Mouse (Mus musculus): Measurements from ENCODE around the gene Gm9936. TPM values are rescaled to one million over a fixed set of nuclear protein-coding genes. Genes with fewer than 3 reads are reported as not detected.
"Not testable (repeated sequence)": the region's sequence is repeated elsewhere in the genome, so short reads cannot be mapped to it uniquely, and the experiment has no call there.

The Gm9936 gene
- polyA plus RNA-seq (2016; fragmentation: Nextera tagmentation; extraction: Ambion mirVana), result 0.23 and 0.31 TPM in 2 replicates

DNA sequence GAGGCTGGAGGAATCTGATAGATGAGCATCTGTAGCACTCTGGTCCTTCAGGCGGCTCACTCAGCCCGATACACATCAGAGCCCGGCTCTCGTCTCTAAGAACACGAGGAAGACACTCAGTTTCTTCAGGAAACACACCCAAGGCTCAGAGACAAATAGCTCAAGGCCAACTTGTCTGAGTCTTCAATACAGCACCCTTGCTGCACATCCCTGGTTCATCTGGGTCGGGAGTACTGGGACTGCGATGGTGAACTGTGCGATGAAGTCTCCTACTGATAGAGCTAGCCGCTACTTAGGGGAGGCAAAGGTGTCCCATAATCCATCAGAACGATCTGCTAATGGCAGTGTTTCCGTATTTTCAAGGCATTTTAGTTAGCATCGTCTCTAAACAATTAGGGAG lies at the start of gene Gm9936:
Gm9936 (minus strand) TSS at position 101 of the 400 bp plus-strand sequence.
- H3K36me3 ChIP-seq, result no peaks in the 10 kb centered on the region
- peak within 1 kb of the TSS; percentile 66 for H3K4me2 ChIP-seq
- H3K4me1 ChIP-seq (replicated peaks), result 0 out of 2 replicates have a peak, but pooled peaks cover 7% of the 10 kb centered on the region
- 79% methylated on average over 12 of the region's 12 CpGs for WGBS
- no peak for ATAC-seq (ENCODE audit: insufficient number of reproducible peaks, insufficient read depth, low FRiP score, low TSS enrichment, low read depth)
- H3K27me3 ChIP-seq, result peaks cover 21% of the 10 kb centered on the region; the same call in 1 of the 2 replicates
- H3K9ac ChIP-seq (replicated peaks), result peak within 1 kb of the TSS; percentile 53; the same call in 1 of the 2 replicates
- no peaks in the 10 kb centered on the region for H3K9me3 ChIP-seq
- no peak within 1 kb of the TSS for H3K27ac ChIP-seq
- peak within 1 kb of the TSS; percentile 38 for H3K4me3 ChIP-seq (replicated peaks)

GRCm38 (mm10) chr5:114902413-114902812 lies 43.9 kb upstream of the Gm9936 start:
- Histone ChIP-seq H3K4me3 (replicated peaks) (no peak overlapping the region), H3K27me3 (no peaks in the 10 kb centered on the region), H3K27ac (no peak overlapping the region), H3K9me3 (0 out of 2 replicates have a peak, but pooled peaks cover 5% of the 10 kb centered on the region), H3K9ac (replicated peaks) (no peak overlapping the region), H3K36me3 (no peaks in the 10 kb centered on the region), H3K4me2 (no peak overlapping the region), H3K4me1 (replicated peaks) (0 out of 2 replicates have a peak, but pooled peaks cover 3% of the 10 kb centered on the region)
- no peak for ATAC-seq (ENCODE audit: insufficient number of reproducible peaks, insufficient read depth, low FRiP score, low TSS enrichment, low read depth)
- WGBS, result 30% methylated on average over 1 of the region's 1 CpGs

GRCm38 (mm10) chr5:114898857-114899256 lies 40.4 kb upstream of the Gm9936 start:
- Histone ChIP-seq H3K4me2 (no peak overlapping the region), H3K27ac (no peak overlapping the region), H3K9ac (replicated peaks) (no peak overlapping the region), H3K27me3 (no peaks in the 10 kb centered on the region), H3K36me3 (no peaks in the 10 kb centered on the region), H3K4me1 (replicated peaks) (peaks cover 9% of the 10 kb centered on the region; the same call in 1 of the 2 replicates), H3K4me3 (replicated peaks) (no peak overlapping the region), H3K9me3 (no peaks in the 10 kb centered on the region)
- ATAC-seq (ENCODE audit: insufficient number of reproducible peaks, insufficient read depth, low FRiP score, low TSS enrichment, low read depth), result no peak
- WGBS, result 72% methylated on average over 7 of the region's 7 CpGs

GRCm38 (mm10) chr5:114897374-114897793 lies 38.9 kb upstream of the Gm9936 start:
- H3K36me3 ChIP-seq, result no peaks in the 10 kb centered on the region
- no peaks in the 10 kb centered on the region for H3K9me3 ChIP-seq
- peaks cover 9% of the 10 kb centered on the region; the same call in 1 of the 2 replicates for H3K4me1 ChIP-seq (replicated peaks)
- H3K4me2 ChIP-seq, result peak overlapping the region; percentile 2
- no peaks in the 10 kb centered on the region for H3K27me3 ChIP-seq
- H3K9ac ChIP-seq (replicated peaks), result no peak overlapping the region
- no peak overlapping the region for H3K4me3 ChIP-seq (replicated peaks)
- no peak for ATAC-seq (ENCODE audit: insufficient number of reproducible peaks, insufficient read depth, low FRiP score, low TSS enrichment, low read depth)
- no peak overlapping the region for H3K27ac ChIP-seq
- WGBS, result 19% methylated on average over 7 of the region's 7 CpGs

- Histone ChIP-seq H3K36me3 (no peaks in the 10 kb centered on the region), H3K4me3 (replicated peaks) (no peak within 1 kb of the TSS), H3K4me2 (peak within 1 kb of the TSS; percentile 2), H3K27ac (no peak within 1 kb of the TSS), H3K4me1 (replicated peaks) (peaks cover 9% of the 10 kb centered on the region; the same call in 1 of the 2 replicates), H3K9ac (replicated peaks) (no peak within 1 kb of the TSS), H3K9me3 (no peaks in the 10 kb centered on the region), H3K27me3 (no peaks in the 10 kb centered on the region)
- WGBS, result 71% methylated on average over 13 of the region's 13 CpGs
- no peak for ATAC-seq (ENCODE audit: insufficient number of reproducible peaks, insufficient read depth, low FRiP score, low TSS enrichment, low read depth)
Measured at GRCm38 (mm10) chr5:114896688-114897373, 38.3 kb upstream of the Gm9936 start, which contains the start of gene Oasl2. Gene Oasl2, plus strand, starts transcription at chr5:114896936.

DNA sequence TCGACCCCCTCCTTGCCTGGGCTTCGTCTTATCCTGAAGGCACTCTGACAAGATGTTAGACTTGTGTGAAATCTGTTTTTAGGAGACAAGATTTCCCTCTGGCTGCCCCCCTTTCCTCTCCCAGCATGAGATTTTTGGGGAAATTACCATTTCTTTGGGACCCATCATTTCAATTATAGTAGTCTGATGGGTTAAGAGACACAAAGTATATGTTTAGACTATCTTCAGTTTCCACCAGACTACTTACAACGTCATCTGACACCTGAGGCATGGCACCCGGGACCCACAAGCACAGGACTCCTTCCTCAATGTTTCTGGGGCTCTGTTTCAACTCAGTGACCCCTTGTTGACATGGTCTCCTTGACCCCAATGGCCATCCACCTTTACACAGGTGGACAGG lies 37.1 kb upstream of the Gm9936 start:
- H3K4me2 ChIP-seq, result no peak overlapping the region
- H3K27me3 ChIP-seq, result no peaks in the 10 kb centered on the region
- peaks cover 9% of the 10 kb centered on the region; the same call in 1 of the 2 replicates for H3K4me1 ChIP-seq (replicated peaks)
- no peak overlapping the region for H3K27ac ChIP-seq
- no peak overlapping the region for H3K9ac ChIP-seq (replicated peaks)
- H3K36me3 ChIP-seq, result no peaks in the 10 kb centered on the region
- no peak overlapping the region for H3K4me3 ChIP-seq (replicated peaks)
- no peaks in the 10 kb centered on the region for H3K9me3 ChIP-seq
- no peak for ATAC-seq (ENCODE audit: insufficient number of reproducible peaks, insufficient read depth, low FRiP score, low TSS enrichment, low read depth)
- WGBS, result 82% methylated on average over 4 of the region's 4 CpGs

DNA sequence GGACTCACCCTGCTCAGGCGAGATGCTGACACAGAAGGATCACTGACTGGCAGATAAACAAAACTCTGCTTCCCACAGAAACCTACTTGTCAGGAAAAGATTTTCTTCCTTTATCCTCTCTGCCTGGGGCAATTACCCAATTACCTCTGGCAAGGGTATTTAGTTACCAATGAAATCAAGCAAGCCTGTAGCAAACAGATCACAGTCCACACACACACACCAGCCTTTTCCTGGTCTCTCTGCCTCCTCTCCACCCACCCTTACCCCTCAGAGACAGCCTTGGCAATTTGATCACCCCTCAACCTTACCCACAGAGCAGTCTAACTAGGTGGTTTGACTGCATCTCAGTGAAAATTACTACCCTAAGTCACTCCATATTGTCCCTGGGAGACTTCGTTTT lies 30.5 kb upstream of the Gm9936 start:
- Histone ChIP-seq H3K4me1 (replicated peaks) (no peaks in the 10 kb centered on the region; the same call in 1 of the 2 replicates), H3K4me2 (no peak overlapping the region), H3K27ac (no peak overlapping the region), H3K4me3 (replicated peaks) (no peak overlapping the region), H3K9ac (replicated peaks) (no peak overlapping the region), H3K36me3 (no peaks in the 10 kb centered on the region), H3K27me3 (no peaks in the 10 kb centered on the region), H3K9me3 (no peaks in the 10 kb centered on the region)
- WGBS, result 87% methylated on average over 2 of the region's 2 CpGs
- no peak for ATAC-seq (ENCODE audit: insufficient number of reproducible peaks, insufficient read depth, low FRiP score, low TSS enrichment, low read depth)

GRCm38 (mm10) chr5:114886801-114887200 lies 28.3 kb upstream of the Gm9936 start:
- H3K9me3 ChIP-seq, result no peaks in the 10 kb centered on the region
- 0 out of 2 replicates have a peak, but pooled peaks cover 4% of the 10 kb centered on the region for H3K27me3 ChIP-seq
- WGBS, result 85% methylated on average over 6 of the region's 6 CpGs
- no peak overlapping the region for H3K4me2 ChIP-seq
- no peaks in the 10 kb centered on the region; the same call in 1 of the 2 replicates for H3K4me1 ChIP-seq (replicated peaks)
- no peak overlapping the region for H3K27ac ChIP-seq
- no peak overlapping the region for H3K9ac ChIP-seq (replicated peaks)
- H3K36me3 ChIP-seq, result no peaks in the 10 kb centered on the region
- no peak for ATAC-seq (ENCODE audit: insufficient number of reproducible peaks, insufficient read depth, low FRiP score, low TSS enrichment, low read depth)
- H3K4me3 ChIP-seq (replicated peaks), result no peak overlapping the region

- H3K9ac ChIP-seq (replicated peaks), result no peak overlapping the region
- H3K4me3 ChIP-seq (replicated peaks), result no peak overlapping the region
- WGBS, result 83% methylated on average over 11 of the region's 11 CpGs
- H3K27me3 ChIP-seq, result peaks cover 11% of the 10 kb centered on the region
- no peaks in the 10 kb centered on the region for H3K36me3 ChIP-seq
- H3K4me2 ChIP-seq, result no peak overlapping the region
- no peak for ATAC-seq (ENCODE audit: insufficient number of reproducible peaks, insufficient read depth, low FRiP score, low TSS enrichment, low read depth)
- H3K27ac ChIP-seq, result no peak overlapping the region
- H3K9me3 ChIP-seq, result no peaks in the 10 kb centered on the region
- no peaks in the 10 kb centered on the region; the same call in 1 of the 2 replicates for H3K4me1 ChIP-seq (replicated peaks)
Measured at GRCm38 (mm10) chr5:114883022-114883421, 24.5 kb upstream of the Gm9936 start.

- WGBS, result 86% methylated on average over 6 of the region's 7 CpGs
- H3K9me3 ChIP-seq; H3K27ac ChIP-seq; H3K4me1 ChIP-seq (replicated peaks); H3K4me2 ChIP-seq; ATAC-seq (ENCODE audit: insufficient number of reproducible peaks, insufficient read depth, low FRiP score, low TSS enrichment, low read depth); H3K9ac ChIP-seq (replicated peaks); H3K36me3 ChIP-seq; H3K4me3 ChIP-seq (replicated peaks): not testable (repeated sequence)
- H3K27me3 ChIP-seq, result peaks cover 11% of the 10 kb centered on the region
Measured at GRCm38 (mm10) chr5:114882319-114882718, 23.8 kb upstream of the Gm9936 start.

GRCm38 (mm10) chr5:114879399-114879798 lies 20.9 kb upstream of the Gm9936 start:
- peaks cover 11% of the 10 kb centered on the region for H3K27me3 ChIP-seq
- H3K36me3 ChIP-seq, result no peaks in the 10 kb centered on the region
- H3K4me3 ChIP-seq (replicated peaks), result no peak overlapping the region
- peaks cover 15% of the 10 kb centered on the region for H3K4me1 ChIP-seq (replicated peaks)
- ATAC-seq (ENCODE audit: insufficient number of reproducible peaks, insufficient read depth, low FRiP score, low TSS enrichment, low read depth), result no peak
- H3K9ac ChIP-seq (replicated peaks), result no peak overlapping the region
- no peak overlapping the region for H3K4me2 ChIP-seq
- 53% methylated on average over 13 of the region's 13 CpGs for WGBS
- no peaks in the 10 kb centered on the region for H3K9me3 ChIP-seq
- no peak overlapping the region for H3K27ac ChIP-seq
